Mouse (Mus musculus): Measurements from ENCODE around the gene Sdr42e1.

Sdr42e1 gene

GRCm38 (mm10) chr8:117673430-117673830, at the start of gene Sdr42e1:
Sdr42e1 (minus strand) TSS chr8:117673689.
- DNase-seq (ENCODE audit: low read depth, low spot score) = no peak

DNA sequence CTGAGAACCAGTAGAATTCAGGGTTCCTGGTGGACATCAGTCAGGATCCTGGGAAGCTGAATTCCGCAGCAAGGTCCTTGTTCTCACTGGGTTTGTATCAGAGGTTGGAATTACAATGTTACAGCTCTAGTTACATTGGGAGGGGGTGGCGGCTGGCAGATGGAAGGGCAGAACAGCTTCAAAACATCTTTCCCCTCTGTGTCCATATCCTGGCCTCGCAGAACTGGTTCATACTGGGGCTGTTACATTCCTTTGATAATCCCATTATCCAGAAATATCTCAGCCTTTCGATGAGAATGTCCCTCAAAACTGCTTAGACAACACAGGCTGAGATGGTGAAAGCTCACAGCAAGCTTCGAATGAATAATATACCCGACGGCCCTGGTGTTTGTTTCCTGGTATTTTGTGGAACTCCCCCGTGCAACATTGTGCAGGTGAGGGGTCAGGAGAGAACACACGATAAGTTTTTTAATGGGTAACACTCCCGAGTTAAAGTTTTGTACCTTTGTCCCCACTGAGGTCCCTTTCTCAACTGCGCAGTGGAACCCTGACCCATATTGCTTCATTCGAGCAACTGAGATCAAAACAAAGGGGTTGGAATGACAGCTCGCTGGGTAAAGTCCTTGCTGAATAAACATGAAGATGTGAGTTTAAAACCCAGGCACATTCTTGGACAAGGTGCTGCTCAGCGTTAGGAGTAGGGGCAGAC, 44.8 kb upstream of the Sdr42e1 start:
- DNase-seq (ENCODE audit: low read depth, low spot score) = no peak

DNA sequence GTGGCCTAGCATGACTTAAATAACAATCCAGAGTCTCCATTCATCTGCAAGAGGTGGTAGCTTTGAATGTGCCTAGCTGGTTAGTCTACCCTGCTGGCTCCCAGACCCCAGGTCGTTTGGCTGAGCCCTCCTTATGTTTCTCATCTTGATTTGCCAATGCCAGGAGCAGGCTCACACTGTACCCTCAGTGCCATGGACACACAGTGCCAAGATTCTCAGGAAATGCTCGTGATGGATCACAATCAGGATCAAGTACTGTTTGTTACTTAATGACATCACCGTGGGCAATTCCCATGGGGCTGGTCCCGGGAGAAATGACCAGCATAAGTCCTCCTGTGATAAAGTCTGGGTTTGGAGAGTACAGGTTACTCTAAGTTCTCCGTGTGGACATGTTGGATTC, 42.4 kb upstream of the Sdr42e1 start:
- no peak for DNase-seq (ENCODE audit: low read depth, low spot score)

DNA sequence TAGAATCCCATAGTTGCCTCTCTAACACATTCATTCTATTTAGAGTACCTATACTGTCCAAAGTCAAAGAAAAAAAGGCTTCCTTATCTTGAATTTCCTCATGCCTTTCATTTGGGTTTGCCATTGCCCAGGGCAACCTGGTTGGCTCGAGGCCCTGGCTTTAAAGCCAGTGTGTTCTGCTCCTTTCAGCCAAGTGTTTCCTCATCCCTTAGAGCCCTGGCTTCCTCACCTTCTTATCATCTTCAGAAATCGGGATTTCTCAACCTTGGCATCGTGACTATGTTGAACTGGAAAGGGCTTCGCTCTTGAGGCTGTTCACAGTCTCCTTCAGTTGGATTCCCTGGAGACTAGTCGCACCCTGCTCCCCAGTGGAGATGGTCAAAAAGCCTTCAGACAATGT, 41.1 kb upstream of the Sdr42e1 start:
- no peak for DNase-seq (ENCODE audit: low read depth, low spot score)

DNA sequence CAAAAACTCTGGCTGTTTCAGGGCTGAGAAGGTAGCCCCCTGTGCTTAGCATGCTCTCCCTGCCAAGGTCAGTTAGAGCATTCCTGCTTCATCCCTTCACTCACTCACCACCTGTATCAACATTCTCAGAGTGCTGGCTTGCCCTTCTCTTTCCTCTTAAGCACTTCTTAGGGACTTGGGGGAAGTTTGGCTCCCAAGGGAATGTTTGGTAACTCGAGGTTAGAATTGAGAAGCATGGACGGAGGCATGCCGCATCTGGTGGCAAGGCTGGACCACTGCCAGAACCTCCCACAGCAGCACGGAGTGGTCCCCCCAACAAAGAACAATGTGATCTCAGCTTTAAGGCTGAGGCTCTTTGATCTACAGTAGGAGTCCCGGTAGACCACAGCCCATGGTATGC, 38.7 kb upstream of the Sdr42e1 start:
- no peak for DNase-seq (ENCODE audit: low read depth, low spot score)

- DNase-seq (ENCODE audit: low read depth, low spot score) = peak; percentile 6
These were observed 32.7 kb upstream of the Sdr42e1 start for GRCm38 (mm10) chr8:117706141-117706540.

- no peak for DNase-seq (ENCODE audit: low read depth, low spot score)
These were observed 29.2 kb upstream of the Sdr42e1 start for GRCm38 (mm10) chr8:117702701-117703100.

DNA sequence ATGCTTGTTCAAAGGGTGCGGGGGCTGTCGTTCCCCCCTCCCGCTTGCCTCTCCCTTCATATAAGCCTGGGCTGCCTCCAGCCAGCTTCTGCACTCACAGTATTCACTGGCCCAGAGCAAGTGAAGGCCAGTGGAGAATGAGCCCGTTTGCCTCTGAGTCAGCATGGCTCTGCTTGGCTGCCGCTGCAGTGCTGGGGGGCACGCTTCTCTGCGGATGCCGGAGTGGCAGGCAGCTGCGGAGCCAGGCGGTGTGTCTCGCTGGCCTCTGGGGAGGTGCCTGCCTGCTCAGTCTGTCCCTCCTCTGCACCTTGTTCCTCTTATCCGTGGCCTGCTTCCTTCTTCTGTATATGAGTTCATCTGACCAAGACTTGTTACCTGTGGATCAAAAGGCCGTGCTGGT, 28.4 kb upstream of the Sdr42e1 start, which contains the start of gene Hsd17b2:
TSS of gene Hsd17b2 (plus strand) at position 46 of the 400 bp plus-strand sequence.
- no peak for DNase-seq (ENCODE audit: low read depth, low spot score)

DNA sequence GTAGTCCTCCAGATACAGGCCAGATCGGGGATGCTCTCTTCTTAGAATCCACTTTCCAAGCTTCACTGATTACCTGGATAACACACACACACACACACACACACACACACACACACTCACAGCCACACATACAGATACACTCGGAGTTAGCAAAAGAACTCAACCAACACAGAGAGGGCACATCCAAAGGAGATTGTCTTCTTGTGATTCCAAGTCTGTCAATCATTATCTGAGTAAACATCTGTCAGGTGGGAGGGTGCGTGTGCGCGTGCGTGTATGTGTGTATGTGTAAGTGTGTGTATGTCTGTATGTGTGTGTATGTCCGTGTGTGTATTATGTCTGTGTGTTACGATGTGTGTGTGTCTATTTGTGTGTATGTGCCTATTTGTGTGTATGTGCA, 27.8 kb upstream of the Sdr42e1 start:
- DNase-seq (ENCODE audit: low read depth, low spot score) = no peak

- no peak for DNase-seq (ENCODE audit: low read depth, low spot score)
These were observed 27.2 kb upstream of the Sdr42e1 start for GRCm38 (mm10) chr8:117700699-117701098.

DNA sequence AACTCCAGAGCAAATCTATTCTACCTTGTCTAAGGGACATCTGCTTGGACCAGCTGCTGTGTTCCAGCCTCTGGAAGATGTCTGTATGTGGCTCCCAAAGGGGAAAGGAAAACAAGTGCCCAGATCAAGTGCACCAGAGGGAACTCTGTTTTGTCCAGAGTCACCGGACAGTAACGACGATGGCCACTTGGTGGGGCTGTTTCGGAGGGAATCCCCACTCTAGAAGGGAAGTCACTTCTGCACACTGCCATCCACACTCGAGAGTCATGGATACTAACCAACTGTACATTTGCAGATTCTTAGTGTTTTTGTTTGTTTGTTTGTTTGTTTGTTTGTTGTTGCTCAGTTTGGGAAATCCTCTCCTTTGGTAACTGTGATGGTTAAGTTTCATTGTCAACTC, 23.8 kb upstream of the Sdr42e1 start:
- DNase-seq (ENCODE audit: low read depth, low spot score) = no peak

DNA sequence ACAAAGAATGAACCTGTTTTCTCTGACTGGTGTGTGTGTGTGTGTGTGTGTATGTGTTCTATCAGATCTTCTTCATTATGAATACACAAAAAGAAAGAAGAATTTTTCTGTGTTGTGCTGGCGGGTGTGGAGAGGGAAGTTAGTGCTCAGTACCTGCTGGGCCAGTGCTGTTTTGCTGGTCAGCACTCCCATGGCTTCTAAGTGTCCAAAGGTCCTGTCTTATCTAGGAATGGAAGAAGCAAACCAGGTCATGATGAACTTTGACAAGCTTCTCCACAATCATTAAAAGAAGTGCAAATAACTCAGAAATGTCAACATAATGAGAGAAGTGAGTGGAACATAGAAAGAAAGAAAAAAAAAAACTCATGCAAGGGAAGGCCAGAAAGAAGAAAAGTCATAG, 22.1 kb upstream of the Sdr42e1 start:
- no peak for DNase-seq (ENCODE audit: low read depth, low spot score)

GRCm38 (mm10) chr8:117692131-117692530, 18.6 kb upstream of the Sdr42e1 start:
- DNase-seq (ENCODE audit: low read depth, low spot score) = no peak

DNA sequence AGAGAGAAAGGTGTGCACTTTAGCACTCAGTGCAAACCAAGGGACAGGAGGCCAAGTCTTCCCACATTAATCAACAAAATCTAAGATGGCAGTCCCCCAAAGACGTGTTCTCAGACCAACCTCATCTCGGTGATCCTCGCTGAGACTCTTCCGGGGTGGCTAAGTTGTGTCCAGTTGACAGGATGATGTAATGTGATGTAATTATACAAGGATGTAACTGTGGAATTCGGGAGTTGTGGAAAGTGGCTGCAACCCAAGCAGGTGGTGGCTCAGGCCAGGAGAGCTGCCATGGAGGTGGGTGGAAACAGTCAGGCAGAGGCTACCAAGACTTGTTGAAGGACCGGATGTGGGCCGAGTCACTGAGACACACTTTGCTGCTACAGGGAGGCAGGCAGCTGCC, 14.4 kb upstream of the Sdr42e1 start:
- DNase-seq (ENCODE audit: low read depth, low spot score) = peak; percentile 14

DNA sequence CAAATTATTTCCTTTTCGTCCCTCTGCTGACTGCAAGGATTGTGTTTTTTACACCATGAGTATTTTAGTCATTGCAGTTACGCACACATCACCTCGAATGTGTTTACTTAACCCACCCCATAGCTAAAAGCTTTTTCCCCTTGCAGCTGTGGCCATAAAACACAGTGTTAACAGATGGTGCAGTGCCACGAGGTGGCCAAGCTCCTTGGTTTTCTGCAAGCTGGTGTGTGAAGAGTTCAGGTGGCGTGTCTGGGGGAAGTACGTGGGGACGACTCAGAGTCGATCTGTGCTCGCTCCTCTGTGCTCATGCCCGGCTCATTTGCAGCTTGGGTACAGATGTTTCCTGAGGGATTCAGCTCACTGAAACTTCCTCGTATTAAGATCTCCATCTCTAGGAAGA, 11.0 kb upstream of the Sdr42e1 start:
- DNase-seq (ENCODE audit: low read depth, low spot score) = no peak

- no peak for DNase-seq (ENCODE audit: low read depth, low spot score)
These were observed 10.5 kb upstream of the Sdr42e1 start for GRCm38 (mm10) chr8:117683925-117684472.

DNA sequence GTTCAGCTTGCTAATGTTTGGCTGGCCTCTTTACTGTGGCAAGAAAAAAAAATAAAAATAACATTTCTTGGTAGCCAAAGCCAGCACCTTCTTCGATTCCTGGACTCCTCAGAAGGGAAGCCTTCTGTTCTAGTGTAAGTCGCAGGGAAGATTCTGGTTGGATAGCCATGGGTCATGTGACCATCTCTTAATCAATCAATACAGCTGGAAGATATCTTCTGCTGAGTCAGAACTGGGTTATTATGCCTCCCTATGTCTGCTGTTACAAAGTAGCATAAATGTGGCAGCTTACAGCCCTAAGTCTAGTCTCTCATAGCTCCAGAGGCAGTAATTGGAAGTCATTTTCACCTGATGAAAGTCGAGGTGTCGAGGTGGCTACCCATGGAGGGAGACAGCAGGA, 5.2 kb upstream of the Sdr42e1 start:
- no peak for DNase-seq (ENCODE audit: low read depth, low spot score)

DNA sequence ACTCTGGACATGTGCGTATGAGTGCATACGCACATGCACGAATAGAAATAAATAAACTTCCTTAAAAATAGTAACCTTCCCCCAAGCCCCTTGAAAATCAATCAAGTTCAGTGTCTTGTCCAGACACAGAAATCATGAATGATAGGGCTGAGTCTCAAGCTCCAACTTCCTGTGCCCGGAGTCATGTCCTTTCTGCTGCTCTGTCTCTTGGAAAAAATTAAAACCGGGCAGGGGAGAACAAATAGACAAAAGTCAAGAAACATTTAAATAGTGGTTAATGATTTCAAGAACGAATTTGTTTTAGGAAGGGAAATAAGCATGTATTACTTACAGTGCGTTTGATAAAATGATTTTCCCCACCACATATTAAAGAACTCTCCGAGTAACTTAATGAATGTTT, 3.5 kb upstream of the Sdr42e1 start:
- DNase-seq (ENCODE audit: low read depth, low spot score) = no peak

DNA sequence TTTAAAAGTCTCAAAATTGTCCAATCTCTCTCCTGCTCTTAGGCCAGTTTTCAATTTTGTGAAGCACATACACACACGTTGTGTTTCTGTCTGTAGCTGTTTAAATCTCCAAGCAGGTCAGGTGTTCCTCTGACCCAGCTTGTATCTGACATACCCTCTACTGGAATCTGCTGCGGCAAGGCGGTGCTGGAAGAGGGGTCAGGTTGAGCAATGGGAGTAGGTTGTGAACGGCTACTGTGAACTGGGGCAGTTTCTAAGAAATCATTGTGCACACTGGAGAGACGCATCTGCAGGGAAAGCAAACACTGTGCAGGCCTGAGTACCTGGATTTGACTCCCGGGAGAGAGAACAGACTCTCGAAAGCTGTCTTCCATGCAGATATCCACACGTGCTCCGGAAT, 3.0 kb upstream of the Sdr42e1 start:
- DNase-seq (ENCODE audit: low read depth, low spot score) = no peak

DNA sequence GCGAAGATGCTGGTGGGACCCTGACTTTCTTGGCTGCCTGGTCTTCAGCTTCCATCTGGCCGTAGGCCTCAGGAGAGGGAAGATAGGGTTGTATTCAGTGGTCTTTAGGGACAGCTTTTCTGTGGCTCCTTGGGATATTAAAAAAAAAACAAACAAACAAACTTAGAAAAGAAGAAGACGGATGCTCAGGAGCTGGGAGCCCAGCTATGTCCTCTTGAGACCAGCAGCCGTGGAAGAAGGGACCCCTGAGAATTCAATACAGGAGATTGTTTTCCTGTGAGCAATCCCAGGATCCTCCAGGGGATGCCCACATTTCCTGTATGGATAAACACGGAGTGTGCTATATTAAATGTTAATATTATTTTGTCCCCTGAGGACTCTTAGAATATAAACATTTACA, 1.7 kb upstream of the Sdr42e1 start:
- no peak for DNase-seq (ENCODE audit: low read depth, low spot score)

GRCm38 (mm10) chr8:117672558-117672957, 931 bp downstream of the Sdr42e1 start:
- DNase-seq (ENCODE audit: low read depth, low spot score) = no peak

- no peak for DNase-seq (ENCODE audit: low read depth, low spot score)
These were observed 3.0 kb downstream of the Sdr42e1 start for GRCm38 (mm10) chr8:117670461-117670860.

- no peak for DNase-seq (ENCODE audit: low read depth, low spot score)
These were observed 6.0 kb downstream of the Sdr42e1 start for GRCm38 (mm10) chr8:117667349-117668124.
